24 mouse cellular contexts compared by ENCODE assay signal in the genomic region with DNA sequence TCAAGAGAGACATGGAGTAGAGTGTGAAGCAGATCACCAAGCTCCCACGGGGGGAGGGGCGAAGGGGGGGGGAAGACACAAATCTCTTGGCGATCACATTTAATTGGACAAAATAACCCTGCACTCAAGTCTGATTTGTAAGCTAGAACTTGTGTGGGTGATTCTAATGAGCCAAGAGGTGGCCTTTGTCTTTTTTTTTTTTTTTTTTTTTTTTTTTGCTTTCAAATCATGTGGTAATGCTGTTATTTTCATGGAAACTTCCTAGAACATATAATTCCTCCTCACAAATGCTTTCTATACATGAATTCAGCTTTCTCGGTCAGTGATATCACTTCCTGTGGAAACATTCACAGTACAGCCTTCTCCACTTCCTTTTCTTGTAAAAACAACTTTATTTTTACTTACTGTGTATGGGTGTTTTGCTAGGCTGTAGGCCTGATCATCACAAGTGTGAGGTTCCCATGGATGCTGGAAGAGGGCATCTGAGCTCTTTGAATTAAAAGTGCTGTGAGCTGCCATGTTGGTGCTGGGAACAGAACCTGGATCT.
"Had no signal": no experiment of that assay in that cellular context is flagged by ENCODE, and none has a peak within 500 bp of the region (broad histone marks: within the 10 kb centered on the region; RNA-seq: fewer than 3 reads in every experiment).

No protein-coding gene starts in this region.

- H3K4me3 ChIP-seq: heart, embryonic 10.5 days; heart, embryonic 12.5 days; hindbrain, embryonic 10.5 days; hindbrain, embryonic 13.5 days; hindbrain, embryonic 15.5 days; layer of hippocampus, adult 2 months; left cerebral cortex, adult 2 months; limb, embryonic 10.5 days; limb, embryonic 12.5 days; liver, embryonic 13.5 days had no signal

- H3K27me3 ChIP-seq: heart, embryonic 12.5 days; hindbrain, embryonic 13.5 days; hindbrain, embryonic 15.5 days; limb, embryonic 12.5 days; liver, embryonic 13.5 days had no signal

- H3K4me2 ChIP-seq: heart, embryonic 12.5 days; hindbrain, embryonic 13.5 days; hindbrain, embryonic 15.5 days; limb, embryonic 12.5 days; liver, embryonic 11.5 days; liver, embryonic 13.5 days had no signal

- H3K27ac ChIP-seq: heart, embryonic 10.5 days; hindbrain, embryonic 10.5 days; hindbrain, embryonic 13.5 days; hindbrain, embryonic 15.5 days; hindbrain, postnatal 0 days; layer of hippocampus, adult 2 months; limb, embryonic 10.5 days; limb, embryonic 12.5 days; liver, embryonic 13.5 days had no signal

- ATAC-seq: hindbrain, postnatal 0 days; intestine, embryonic 16.5 days had no signal

- H3K4me1 ChIP-seq: heart, embryonic 10.5 days; heart, embryonic 12.5 days; hindbrain, embryonic 10.5 days; hindbrain, embryonic 13.5 days; hindbrain, embryonic 15.5 days; limb, embryonic 10.5 days; limb, embryonic 12.5 days; liver, embryonic 13.5 days had no signal

- H3K9me3 ChIP-seq: heart, embryonic 10.5 days; heart, embryonic 12.5 days; hindbrain, embryonic 10.5 days; hindbrain, embryonic 13.5 days; limb, embryonic 10.5 days; limb, embryonic 12.5 days; liver, embryonic 13.5 days had no signal

- H3K36me3 ChIP-seq: heart, embryonic 10.5 days; heart, embryonic 12.5 days; hindbrain, embryonic 10.5 days; hindbrain, embryonic 13.5 days; hindbrain, embryonic 15.5 days; limb, embryonic 10.5 days; limb, embryonic 12.5 days; liver, embryonic 13.5 days had no signal

- DNase-seq: gastrocnemius, postnatal 14 days; gastrocnemius, postnatal 36 days; heart, adult 11 months; heart, postnatal 10 days; heart, postnatal 4 days; kidney, adult 11 months; kidney, adult 2 months; kidney, postnatal 10 days; kidney, postnatal 25 days; kidney, postnatal 4 days; liver; liver, embryonic 13.5 days had no signal

- H3K9ac ChIP-seq: heart, embryonic 12.5 days; hindbrain, embryonic 13.5 days; hindbrain, embryonic 15.5 days; limb, embryonic 12.5 days; liver, embryonic 13.5 days had no signal
